Mouse (Mus musculus): ENCODE measurements around the gene Sh3bp1. TPM values are rescaled to one million over a fixed set of nuclear protein-coding genes. Genes with fewer than 3 reads are reported as not detected.

Gene Sh3bp1
- total RNA-seq, 2 experiments from 2014 or later: 8.8 to 15.2 TPM

DNA sequence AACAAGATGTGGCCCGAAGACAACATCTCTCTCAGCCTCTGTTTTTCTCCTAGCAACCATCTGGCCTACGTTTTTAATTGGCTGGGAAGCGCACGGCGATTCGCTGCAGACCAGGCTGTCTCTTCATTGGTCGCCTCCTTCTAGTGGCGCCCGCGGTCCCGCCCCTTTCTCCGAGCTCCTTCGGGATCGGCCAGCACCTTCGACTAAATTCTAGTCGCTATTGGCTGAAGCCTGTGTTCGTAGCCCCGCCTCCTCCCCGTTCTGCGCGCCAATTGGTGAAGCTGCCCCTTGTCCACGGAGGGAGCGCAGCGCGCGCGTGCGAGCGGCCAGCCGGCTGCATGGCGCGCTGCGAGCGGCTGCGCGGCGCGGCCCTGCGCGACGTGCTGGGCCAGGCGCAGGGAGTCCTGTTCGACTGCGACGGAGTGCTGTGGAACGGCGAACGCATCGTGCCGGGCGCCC is 14.1 kb downstream of the Sh3bp1 start, which contains the start of gene Pdxp:
Gene Pdxp (plus strand): TSS at position 288 of the 459 bp plus-strand sequence.
- peak; percentile 85 for ATAC-seq (replicated peaks; ENCODE audit: low FRiP score, poor library complexity, severe bottlenecking)

- ATAC-seq (replicated peaks; ENCODE audit: low FRiP score, poor library complexity, severe bottlenecking): no peak
These were observed 14.7 kb downstream of the Sh3bp1 start for GRCm38 (mm10) chr15:78914091-78914822.

DNA sequence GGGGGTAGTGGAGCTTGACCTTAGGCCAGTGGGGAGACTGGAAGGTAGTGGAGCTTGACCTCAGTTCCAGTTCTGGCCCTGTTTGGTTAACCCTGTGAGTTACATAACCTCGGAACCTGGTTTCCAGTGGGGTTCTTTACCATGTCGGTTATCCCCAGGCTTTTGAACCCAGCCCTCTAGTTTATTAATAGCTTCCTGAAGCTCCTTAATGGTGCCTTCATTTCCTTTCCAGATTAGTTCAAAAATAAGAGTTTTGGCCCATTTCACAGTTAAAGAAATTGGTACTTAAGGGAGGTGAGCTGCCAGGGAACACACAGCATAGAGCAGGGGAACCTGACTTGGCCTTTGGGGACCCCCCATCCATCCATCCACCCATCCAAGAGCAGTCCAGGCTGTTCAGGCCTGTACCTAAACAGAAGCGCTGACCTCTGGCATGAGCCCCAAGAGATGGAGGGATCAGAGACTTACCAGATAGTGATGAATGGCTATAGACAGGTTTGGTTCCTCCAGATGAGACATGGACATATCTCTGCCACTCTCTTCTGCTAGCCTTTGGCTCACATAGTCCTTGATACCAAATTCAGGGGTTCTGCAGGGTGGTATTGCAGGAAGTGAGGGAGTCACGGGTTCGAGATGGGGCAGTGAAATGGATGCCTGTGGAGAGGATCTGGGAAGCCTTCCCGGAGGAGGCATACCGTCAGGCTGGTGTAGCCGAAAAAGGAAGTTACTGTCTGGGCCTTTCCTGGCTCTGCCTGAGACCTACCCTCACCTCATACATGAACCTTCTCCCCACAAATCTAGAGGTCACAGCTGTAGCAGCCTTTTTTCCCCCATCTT is 15.5 kb downstream of the Sh3bp1 start:
- ATAC-seq (replicated peaks; ENCODE audit: low FRiP score, poor library complexity, severe bottlenecking): no peak

DNA sequence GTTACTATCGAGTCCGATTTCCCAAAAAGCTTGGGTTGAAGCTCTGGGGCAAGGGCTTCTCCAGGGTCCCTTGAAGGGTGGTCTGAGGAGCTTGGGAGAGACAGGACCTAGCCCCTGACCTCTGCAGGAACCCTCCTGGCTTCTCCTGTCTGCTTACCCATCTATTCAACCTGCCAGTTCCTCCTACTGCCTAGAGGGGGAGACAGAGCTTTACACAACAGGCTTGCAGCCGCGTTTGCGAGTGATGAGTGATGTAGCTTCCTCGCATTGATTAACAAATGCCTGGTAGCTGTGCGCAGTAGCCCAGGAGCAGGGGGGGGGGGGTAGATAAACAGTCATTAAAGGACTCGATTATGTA is 16.1 kb downstream of the Sh3bp1 start:
- peak; percentile 69 for ATAC-seq (replicated peaks; ENCODE audit: low FRiP score, poor library complexity, severe bottlenecking)

DNA sequence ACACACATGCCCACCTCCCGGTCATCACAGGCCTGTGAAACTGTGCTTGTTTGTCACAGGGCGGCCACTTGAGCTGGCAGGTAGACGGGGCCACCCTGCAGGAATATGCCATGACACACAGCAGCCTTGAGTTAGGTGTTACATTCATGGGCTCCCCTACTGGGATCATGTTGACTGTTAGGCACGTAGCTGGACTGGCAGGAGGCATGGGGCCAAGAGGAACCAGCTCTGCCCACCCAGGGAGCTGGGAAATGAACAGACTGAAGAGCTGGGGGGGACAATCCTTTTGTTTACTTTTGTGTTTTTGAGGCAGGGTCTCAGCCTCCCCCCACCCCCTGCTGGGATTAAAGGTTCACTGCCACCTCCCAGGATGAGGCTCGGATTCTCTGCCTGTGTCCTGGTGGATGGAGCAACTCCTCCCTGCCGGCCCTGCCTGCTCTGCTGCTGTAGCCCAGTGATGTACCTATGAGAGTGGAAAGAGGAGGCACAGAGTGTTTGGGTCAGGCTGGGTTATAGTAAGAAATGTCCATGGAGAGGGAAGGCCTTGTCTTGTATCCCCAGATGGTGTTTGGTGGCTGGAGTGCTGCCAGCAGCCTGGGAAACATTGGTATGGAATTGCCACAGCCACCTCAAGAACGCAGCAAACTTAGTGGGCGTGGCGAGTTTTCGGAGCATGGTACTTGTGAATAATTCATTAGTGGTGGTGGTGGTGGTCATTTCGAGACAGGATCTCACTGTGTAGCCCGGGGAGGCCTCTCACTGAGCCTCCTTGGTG is 16.7 kb downstream of the Sh3bp1 start:
- no peak for ATAC-seq (replicated peaks; ENCODE audit: low FRiP score, poor library complexity, severe bottlenecking)

DNA sequence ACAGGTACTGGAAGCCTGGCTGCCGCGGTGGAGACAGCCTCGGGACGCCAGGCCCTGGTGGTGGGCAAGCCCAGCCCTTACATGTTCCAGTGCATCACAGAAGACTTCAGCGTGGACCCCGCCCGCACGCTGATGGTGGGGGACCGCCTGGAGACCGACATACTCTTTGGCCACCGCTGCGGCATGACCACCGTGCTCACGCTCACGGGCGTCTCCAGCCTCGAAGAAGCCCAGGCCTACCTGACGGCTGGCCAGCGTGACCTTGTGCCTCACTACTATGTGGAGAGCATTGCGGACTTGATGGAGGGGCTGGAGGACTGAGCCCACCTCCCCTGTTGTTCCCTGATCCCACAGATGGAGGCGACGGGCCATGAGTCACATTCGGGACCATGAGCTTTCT is 18.6 kb downstream of the Sh3bp1 start:
- ATAC-seq (replicated peaks; ENCODE audit: low FRiP score, poor library complexity, severe bottlenecking): no peak

GRCm38 (mm10) chr15:78919914-78920313 is 20.3 kb downstream of the Sh3bp1 start:
- ATAC-seq (replicated peaks; ENCODE audit: low FRiP score, poor library complexity, severe bottlenecking): no peak

- peak; percentile 86 for ATAC-seq (replicated peaks; ENCODE audit: low FRiP score, poor library complexity, severe bottlenecking)
These were observed 23.1 kb downstream of the Sh3bp1 start for GRCm38 (mm10) chr15:78922700-78923099.

GRCm38 (mm10) chr15:78923585-78923984 is 24.0 kb downstream of the Sh3bp1 start:
- peak; percentile 55 for ATAC-seq (replicated peaks; ENCODE audit: low FRiP score, poor library complexity, severe bottlenecking)

- no peak for ATAC-seq (replicated peaks; ENCODE audit: low FRiP score, poor library complexity, severe bottlenecking)
These were observed 25.6 kb downstream of the Sh3bp1 start for GRCm38 (mm10) chr15:78925129-78925528.

GRCm38 (mm10) chr15:78926021-78926919 is 26.7 kb downstream of the Sh3bp1 start, which contains the start of gene Lgals1:
TSS of gene Lgals1 (plus strand) at chr15:78926725.
- 0 out of 2 replicates have a peak, but pooled peaks have one; percentile 13 for ATAC-seq (replicated peaks; ENCODE audit: low FRiP score, poor library complexity, severe bottlenecking)

- no peak for ATAC-seq (replicated peaks; ENCODE audit: low FRiP score, poor library complexity, severe bottlenecking)
These were observed 27.6 kb downstream of the Sh3bp1 start for GRCm38 (mm10) chr15:78927021-78927787.

- no peak for ATAC-seq (replicated peaks; ENCODE audit: low FRiP score, poor library complexity, severe bottlenecking)
These were observed 28.4 kb downstream of the Sh3bp1 start for GRCm38 (mm10) chr15:78927788-78928457.

GRCm38 (mm10) chr15:78928539-78928938 is 29.0 kb downstream of the Sh3bp1 start:
- no peak for ATAC-seq (replicated peaks; ENCODE audit: low FRiP score, poor library complexity, severe bottlenecking)

DNA sequence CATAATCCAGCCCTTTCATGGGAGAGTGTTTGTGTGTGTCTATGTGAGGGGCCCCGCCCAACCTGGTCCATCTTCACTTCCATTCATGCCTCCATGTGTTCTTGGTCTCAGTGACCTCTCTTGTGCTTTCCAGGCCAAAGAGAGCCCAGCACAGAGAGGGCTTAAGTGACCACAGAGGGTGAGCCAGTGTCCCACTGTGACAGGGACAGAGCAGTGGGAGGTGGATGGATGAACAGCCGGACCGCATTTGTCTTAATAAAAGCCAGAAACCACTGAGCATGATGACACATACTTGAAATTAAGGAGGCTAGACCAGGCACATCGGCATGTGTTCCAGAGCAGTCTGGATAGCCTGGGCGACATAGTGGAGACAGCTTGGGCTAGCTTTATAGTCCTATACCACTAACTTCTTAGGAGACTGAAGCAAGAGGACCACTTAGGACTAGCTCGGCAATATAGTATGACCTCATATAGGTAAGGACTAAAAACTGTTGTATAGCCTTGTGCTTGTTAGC is 30.7 kb downstream of the Sh3bp1 start:
- no peak for ATAC-seq (replicated peaks; ENCODE audit: low FRiP score, poor library complexity, severe bottlenecking)

- ATAC-seq (replicated peaks; ENCODE audit: low FRiP score, poor library complexity, severe bottlenecking): no peak
These were observed 31.3 kb downstream of the Sh3bp1 start for GRCm38 (mm10) chr15:78930801-78931426.

- ATAC-seq (replicated peaks; ENCODE audit: low FRiP score, poor library complexity, severe bottlenecking): 0 out of 2 replicates have a peak, but pooled peaks have one; percentile 30
These were observed 32.0 kb downstream of the Sh3bp1 start for GRCm38 (mm10) chr15:78931577-78931976.
